Mouse (Mus musculus) CH12.LX (cell line): Measurements from ENCODE around the gene Stab1. TPM values are rescaled to one million over a fixed set of nuclear protein-coding genes. Genes with fewer than 3 reads are reported as not detected.
A peak's percentile ranks its signal among the peaks of the same experiment; 100 is the strongest.

Source experiments
- DNase-seq: peaks from one replicate; pipeline ENCODE4 v3.0.0-alpha.2; 2013; ENCODE audit errors: extremely low read depth
- H3K27ac ChIP-seq: 2 replicates; pipeline ENCODE4 v1.5.1; 2012; ENCODE audit warnings: low read depth, mild to moderate bottlenecking, control low read depth, moderate library complexity; ENCODE audit not compliant: insufficient read depth
- H3K27me3 ChIP-seq: replicated peaks from 2 replicates; pipeline ENCODE3; 2012; ENCODE audit warnings: inconsistent platforms
- H3K36me3 ChIP-seq, 2 experiments: replicated peaks in 1 of 2; 2 replicates each; pipeline versions ENCODE3 to v1.6.1; 2012; ENCODE audit warnings: inconsistent platforms in 1 of 2, low read length in 1 of 2, mild to moderate bottlenecking in 1 of 2, mixed read lengths in 1 of 2, moderate library complexity in 1 of 2; ENCODE audit not compliant: control insufficient read depth in 1 of 2, insufficient read depth in 1 of 2
- H3K4me1 ChIP-seq, 2 experiments: 2 replicates each; pipeline ENCODE4 v1.6.1; 2012; ENCODE audit warnings: inconsistent platforms in 1 of 2, moderate library complexity in 1 of 2; ENCODE audit not compliant: insufficient read depth in 2 of 2, control insufficient read depth in 1 of 2
- H3K4me2 ChIP-seq: 2 replicates; pipeline ENCODE4 v1.6.1; 2012; ENCODE audit warnings: low read depth, mild to moderate bottlenecking, control low read depth; ENCODE audit not compliant: poor library complexity, insufficient read depth, severe bottlenecking
- H3K4me3 ChIP-seq, 3 experiments: fragments of 150-350 bp in 1 of 3; sonication (generic) in 1 of 3; replicated peaks in 1 of 3; 2 replicates each; pipeline versions ENCODE3 to v1.5.1; 2011 to 2012; ENCODE audit warnings: low read depth in 2 of 3, low read length in 2 of 3, mild to moderate bottlenecking in 2 of 3, moderate library complexity in 2 of 3, control low read depth in 1 of 3, improper control_type of control experiment in 1 of 3, inconsistent platforms in 1 of 3, mixed read lengths in 1 of 3; ENCODE audit not compliant: poor library complexity in 1 of 3
- H3K79me2 ChIP-seq: replicated peaks from 2 replicates; pipeline ENCODE4 v1.6.1; 2012; ENCODE audit warnings: mild to moderate bottlenecking, moderate library complexity; ENCODE audit not compliant: control insufficient read depth, poor library complexity, insufficient read depth, severe bottlenecking; ENCODE audit errors: extremely low read depth
- H3K9ac ChIP-seq: 2 replicates; pipeline ENCODE4 v1.6.1; 2012; ENCODE audit warnings: low read depth, mild to moderate bottlenecking, control low read depth, moderate library complexity; ENCODE audit not compliant: insufficient read depth
- H3K9me3 ChIP-seq: replicated peaks from 2 replicates; pipeline ENCODE3; 2012; ENCODE audit warnings: low read length, inconsistent platforms, mixed read lengths
- BHLHE40 ChIP-seq: IDR thresholded peaks from 2 replicates; pipeline ENCODE4 v1.6.1; 2011; ENCODE audit warnings: mild to moderate bottlenecking, low read depth, low read length, improper control_type of control experiment
- CTCF ChIP-seq, 2 experiments: IDR thresholded peaks in 1 of 2; conservative IDR thresholded peaks in 1 of 2; 2 replicates each; pipeline ENCODE4 v1.5.1; 2011 to 2012; ENCODE audit warnings: low read depth in 2 of 2, low read length in 2 of 2, improper control_type of control experiment in 1 of 2, inconsistent platforms in 1 of 2, mild to moderate bottlenecking in 1 of 2, moderate library complexity in 1 of 2
- ELF1 ChIP-seq: IDR thresholded peaks from 2 replicates; pipeline ENCODE4 v1.6.1; 2014; ENCODE audit warnings: low read depth, mild to moderate bottlenecking, inconsistent platforms, low read length, improper control_type of control experiment
- EP300 ChIP-seq: IDR thresholded peaks from 2 replicates; pipeline ENCODE4 v1.6.1; 2011; ENCODE audit warnings: low read length, improper control_type of control experiment
- ETS1 ChIP-seq: conservative IDR thresholded peaks from 2 replicates; pipeline ENCODE4 v1.6.1; 2012; ENCODE audit warnings: low read depth, mild to moderate bottlenecking, inconsistent platforms, low read length, improper control_type of control experiment, moderate library complexity
- GABPA ChIP-seq: IDR thresholded peaks from 2 replicates; pipeline ENCODE4 v1.6.1; 2012; ENCODE audit warnings: low read depth, low read length, improper control_type of control experiment, inconsistent platforms; ENCODE audit not compliant: insufficient replicate concordance
- IRF4 ChIP-seq: IDR thresholded peaks from 2 replicates; pipeline ENCODE4 v1.6.1; 2014; ENCODE audit warnings: low read depth, mild to moderate bottlenecking, inconsistent platforms, low read length, improper control_type of control experiment
- JUN ChIP-seq: IDR thresholded peaks from 2 replicates; pipeline ENCODE4 v1.6.1; 2011; ENCODE audit warnings: low read depth, mild to moderate bottlenecking, low read length, improper control_type of control experiment, moderate library complexity; ENCODE audit not compliant: insufficient read depth
- JUND ChIP-seq: conservative IDR thresholded peaks from 2 replicates; pipeline ENCODE4 v1.6.1; 2011; ENCODE audit warnings: low read depth, low read length, improper control_type of control experiment
- KAT2A ChIP-seq: IDR thresholded peaks from 2 replicates; pipeline ENCODE4 v1.6.1; 2012; ENCODE audit warnings: low read length, improper control_type of control experiment, inconsistent platforms; ENCODE audit not compliant: insufficient replicate concordance
- MAFK ChIP-seq: IDR thresholded peaks from 2 replicates; pipeline ENCODE4 v1.6.1; 2011; ENCODE audit warnings: low read length, improper control_type of control experiment; ENCODE audit not compliant: insufficient replicate concordance
- MAX ChIP-seq: IDR thresholded peaks from 2 replicates; pipeline ENCODE4 v1.6.1; 2011; ENCODE audit warnings: low read length, improper control_type of control experiment
- MAZ ChIP-seq: IDR thresholded peaks from 2 replicates; pipeline ENCODE4 v1.6.1; 2012; ENCODE audit warnings: low read depth, mild to moderate bottlenecking, inconsistent platforms, low read length, improper control_type of control experiment, moderate library complexity
- MEF2A ChIP-seq: IDR thresholded peaks from 2 replicates; pipeline ENCODE4 v1.6.1; 2014; ENCODE audit warnings: low read depth, mild to moderate bottlenecking, inconsistent platforms, low read length, improper control_type of control experiment, borderline replicate concordance
- MXI1 ChIP-seq: IDR thresholded peaks from 2 replicates; pipeline ENCODE4 v1.6.1; 2011; ENCODE audit warnings: mild to moderate bottlenecking, low read depth, low read length, improper control_type of control experiment
- MYC ChIP-seq: IDR thresholded peaks from 2 replicates; pipeline ENCODE4 v1.6.1; 2011; ENCODE audit warnings: low read depth, mild to moderate bottlenecking, improper control_type of control experiment, low read length
- NELFE ChIP-seq: IDR thresholded peaks from 2 replicates; pipeline ENCODE4 v1.6.1; 2011; ENCODE audit warnings: low read depth, low read length, improper control_type of control experiment
- NRF1 ChIP-seq: IDR thresholded peaks from 2 replicates; pipeline ENCODE4 v1.6.1; 2014; ENCODE audit warnings: low read depth, mild to moderate bottlenecking, inconsistent platforms, low read length, improper control_type of control experiment, moderate library complexity
- PAX5 ChIP-seq: IDR thresholded peaks from 2 replicates; pipeline ENCODE4 v1.6.1; 2012; ENCODE audit warnings: low read length, inconsistent platforms, mixed read lengths
- POLR2A ChIP-seq: IDR thresholded peaks from 2 replicates; pipeline ENCODE4 v1.6.1; 2011; ENCODE audit warnings: low read depth, mild to moderate bottlenecking, improper control_type of control experiment, low read length
- RAD21 ChIP-seq: IDR thresholded peaks from 2 replicates; pipeline ENCODE4 v1.6.1; 2011; ENCODE audit warnings: low read depth, mild to moderate bottlenecking, low read length, improper control_type of control experiment, moderate library complexity
- RCOR1 ChIP-seq: conservative IDR thresholded peaks from 2 replicates; pipeline ENCODE4 v1.6.1; 2012; ENCODE audit warnings: low read depth, mild to moderate bottlenecking, inconsistent platforms, low read length, improper control_type of control experiment
- SIN3A ChIP-seq: IDR thresholded peaks from 2 replicates; pipeline ENCODE4 v1.6.1; 2012; ENCODE audit warnings: low read length, improper control_type of control experiment, inconsistent platforms
- SMC3 ChIP-seq: IDR thresholded peaks from 2 replicates; pipeline ENCODE4 v1.6.1; 2011; ENCODE audit warnings: low read depth, low read length, improper control_type of control experiment
- TCF12 ChIP-seq: IDR thresholded peaks from 2 replicates; pipeline ENCODE4 v1.6.1; 2014; ENCODE audit warnings: low read depth, mild to moderate bottlenecking, inconsistent platforms, low read length, improper control_type of control experiment
- UBTF ChIP-seq: IDR thresholded peaks from 2 replicates; pipeline ENCODE4 v1.6.1; 2012; ENCODE audit warnings: low read depth, mild to moderate bottlenecking, inconsistent platforms, low read length, improper control_type of control experiment, moderate library complexity
- USF1 ChIP-seq: IDR thresholded peaks from 2 replicates; pipeline ENCODE4 v1.6.1; 2014; ENCODE audit warnings: low read depth, mild to moderate bottlenecking, inconsistent platforms, low read length, improper control_type of control experiment
- ZKSCAN1 ChIP-seq: IDR thresholded peaks from 2 replicates; pipeline ENCODE4 v1.6.1; 2012; ENCODE audit warnings: low read depth, inconsistent platforms, low read length, improper control_type of control experiment, borderline replicate concordance
- ZMIZ1 ChIP-seq: IDR thresholded peaks from 2 replicates; pipeline ENCODE4 v1.6.1; 2012; ENCODE audit warnings: low read depth, mild to moderate bottlenecking, inconsistent platforms, low read length, improper control_type of control experiment
- ZNF384 ChIP-seq: IDR thresholded peaks from 2 replicates; pipeline ENCODE4 v1.6.1; 2012; ENCODE audit warnings: low read depth, low read length, improper control_type of control experiment, inconsistent platforms
- dilution Hi-C: fragments of 300-500 bp; cut with MboI; formaldehyde crosslinking; loops from 2 replicates; pipeline ENCODE4 v1.14.3; 2020; ENCODE audit warnings: low sequenced_read_pairs; ENCODE audit not compliant: extremely low pct_unique_long_range_greater_than_20kb, extremely low pct_ligation_motif_present
- in situ Hi-C: fragments of 300-500 bp; cut with MboI; formaldehyde crosslinking; loops from 3 replicates; pipeline ENCODE4 v1.14.3; 2019; ENCODE audit warnings: low sequenced_read_pairs, low pct_ligation_motif_present, low pct_unique_long_range_greater_than_20kb, mixed read lengths
- polyA plus RNA-seq: library from polyadenylated mRNA; unstranded; fragments of >175 nt; gene quantifications from 2 replicates; pipeline ENCODE4 v1.2.1, GENCODE M21; 2012; ENCODE audit warnings: low read depth; ENCODE audit not compliant: insufficient read length
- total RNA-seq, 2 experiments: library from RNA; depleted of rRNA; stranded (reverse); fragments of 300-350 nt in 1 of 2; fragments of >200 nt in 1 of 2; gene quantifications; 2 replicates each; pipeline ENCODE4 v1.2.3; 2012 to 2014

Gene Stab1
- total and polyA plus RNA-seq, 3 experiments = 3.9 to 11.2 (median 5.8) TPM

- in situ Hi-C loops (no loop called here), dilution Hi-C loops (no loop called here)
- Histone ChIP-seq H3K4me2 (peak overlapping the region; percentile 63; the same call in 1 of the 2 replicates), H3K27me3 (peaks cover 33% of the 10 kb centered on the region), H3K4me3 (peak overlapping the region; percentile 27 to 73 (median 45)), H3K9me3 (no peaks in the 10 kb centered on the region), H3K79me2 (peaks cover 11% of the 10 kb centered on the region), H3K9ac (no peak overlapping the region), H3K4me1 (peaks cover 13 to 24% of the 10 kb centered on the region in 2 experiments), H3K36me3 (peaks cover 2 to 23% of the 10 kb centered on the region in 2 experiments), H3K27ac (no peak overlapping the region)
- TF ChIP-seq JUN = no peak
- no peak for TF ChIP-seq EP300
- no peak for TF ChIP-seq USF1
- no peak for DNase-seq
These were observed 38.9 kb downstream of the Stab1 start for GRCm38 (mm10) chr14:31129326-31130235.

DNA sequence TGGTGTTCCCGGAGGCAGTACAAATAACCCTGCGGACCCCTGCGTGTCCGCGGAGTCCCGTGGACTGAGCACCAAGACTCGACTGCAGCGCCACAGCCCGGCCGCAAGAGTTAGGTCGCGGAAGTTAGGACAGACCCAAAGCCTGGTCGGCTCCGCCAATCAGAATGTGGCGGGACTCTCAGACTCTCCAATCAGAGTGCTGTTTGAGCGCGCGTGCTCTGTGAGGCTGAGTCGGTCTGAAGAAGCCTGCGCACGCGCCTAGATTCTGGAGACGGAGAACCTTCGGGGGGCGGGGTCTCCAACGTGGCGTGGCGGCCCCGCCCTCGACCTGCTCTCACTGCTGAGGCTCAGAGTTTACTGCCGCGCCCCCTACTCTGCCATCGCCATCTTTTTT lies 39.6 kb downstream of the Stab1 start, which contains the start of gene Smim4:
Smim4 (minus strand) TSS at position 131 of the 394 bp plus-strand sequence.
- peaks cover 11% of the 10 kb centered on the region for H3K79me2 ChIP-seq
- H3K4me1 ChIP-seq = peaks cover 13 to 24% of the 10 kb centered on the region in 2 experiments
- H3K9ac ChIP-seq = peak within 1 kb of the TSS; percentile 61
- peaks cover 2 to 29% of the 10 kb centered on the region in 2 experiments for H3K36me3 ChIP-seq
- H3K4me2 ChIP-seq = peak within 1 kb of the TSS; percentile 66; the same call in 1 of the 2 replicates
- DNase-seq = peak; percentile 99
- in situ Hi-C loops = no loop called here
- H3K4me3 ChIP-seq = peak within 1 kb of the TSS; percentile 73 to 94 (median 75)
- peaks cover 33% of the 10 kb centered on the region for H3K27me3 ChIP-seq
- H3K9me3 ChIP-seq = no peaks in the 10 kb centered on the region
- H3K27ac ChIP-seq = peak within 1 kb of the TSS; percentile 33; the same call in 1 of the 2 replicates
- dilution Hi-C loops = no loop called here
- TF ChIP-seq RCOR1 (no peak), SMC3 (no peak), ZMIZ1 (peak; percentile 54), MYC (peak; percentile 54; the same call in 1 of the 2 replicates), NRF1 (peak; percentile 100), ELF1 (peak; percentile 96), NELFE (peak; percentile 84), MXI1 (0 out of 2 replicates have a peak, but pooled peaks have one; percentile 39), ETS1 (no peak), POLR2A (peak; percentile 93), ZNF384 (no peak), KAT2A (0 out of 2 replicates have a peak, but pooled peaks have one; percentile 32), CTCF (conservative IDR thresholded peaks at IDR 0.05 in 1 of 2, IDR thresholded peaks at IDR 0.05 in 1 of 2; ENCODE audit: low read depth in 2 of 2, low read length in 2 of 2) (peak in 1 of 2 experiments; percentile 69; a peak in 2 of 4 replicates), ZKSCAN1 (no peak), TCF12 (peak; percentile 54), PAX5 (no peak), MAFK (no peak), MAX (peak; percentile 64), MAZ (peak; percentile 40; the same call in 1 of the 2 replicates), SIN3A (peak; percentile 72; the same call in 1 of the 2 replicates), BHLHE40 (no peak), UBTF (0 out of 2 replicates have a peak, but pooled peaks have one; percentile 43), GABPA (no peak), IRF4 (no peak), JUND (no peak), EP300 (no peak), MEF2A (peak; percentile 3; the same call in 1 of the 2 replicates), RAD21 (no peak; the same call in 1 of the 2 replicates)
